Mouse (Mus musculus) liver, postnatal 0 days (tissue): ENCODE measurements around the gene Gid8. TPM values are rescaled to one million over a fixed set of nuclear protein-coding genes. Genes with fewer than 3 reads are reported as not detected.
A peak's percentile ranks its signal among the peaks of the same experiment; 100 is the strongest.

ENCODE experiments used
- ATAC-seq: fragments of 200-750 bp; cut with Nextera tagmentation; 2 replicates; pipeline ENCODE4 v1.8.0; 2017; ENCODE audit warnings: mild to moderate bottlenecking, moderate library complexity
- DNase-seq: peaks from one replicate; pipeline ENCODE4 v3.0.0-alpha.2; 2016
- H3K27ac ChIP-seq: fragments of 300-500 bp; sonication (generic); 2 replicates; pipeline ENCODE4 v1.5.1; 2014; ENCODE audit warnings: antibody characterized with exemption, moderate library complexity, mild to moderate bottlenecking, low read depth
- H3K27me3 ChIP-seq: fragments of 300-500 bp; sonication (generic); 2 replicates; pipeline ENCODE4 v1.6.1; 2014; ENCODE audit warnings: low read length, control low read depth, mixed read lengths; ENCODE audit not compliant: insufficient read depth
- H3K36me3 ChIP-seq: fragments of 300-500 bp; sonication (generic); replicated peaks from 2 replicates; pipeline ENCODE4 v1.6.1; 2014; ENCODE audit warnings: mild to moderate bottlenecking, control low read depth, low read length, moderate library complexity, mixed read lengths; ENCODE audit not compliant: insufficient read depth
- H3K4me1 ChIP-seq: fragments of 300-500 bp; sonication (generic); 2 replicates; pipeline ENCODE4 v1.6.1; 2014; ENCODE audit warnings: antibody characterized with exemption, mild to moderate bottlenecking, control low read depth; ENCODE audit not compliant: insufficient read depth
- H3K4me2 ChIP-seq: fragments of 300-500 bp; sonication (generic); 2 replicates; pipeline ENCODE4 v1.6.1; 2014; ENCODE audit warnings: low read depth, mild to moderate bottlenecking, low read length, moderate library complexity, mixed read lengths
- H3K4me3 ChIP-seq: fragments of 300-500 bp; sonication (generic); 2 replicates; pipeline ENCODE4 v1.5.1; 2014; ENCODE audit warnings: low read depth, low read length
- H3K9ac ChIP-seq: fragments of 300-500 bp; sonication (generic); replicated peaks from 2 replicates; pipeline ENCODE4 v1.6.1; 2014; ENCODE audit warnings: mild to moderate bottlenecking, moderate library complexity
- H3K9me3 ChIP-seq: fragments of 300-500 bp; sonication (generic); 2 replicates; pipeline ENCODE4 v1.6.1; 2016; ENCODE audit warnings: mild to moderate bottlenecking, control low read depth, low read length, mixed read lengths
- CTCF ChIP-seq: sonication (generic); IDR thresholded peaks from 2 replicates; pipeline ENCODE4 v1.5.1; 2016; ENCODE audit warnings: antibody characterized with exemption, low read depth
- EP300 ChIP-seq: IDR thresholded peaks from 2 replicates; pipeline ENCODE4 v1.6.1; 2016; ENCODE audit warnings: antibody characterized with exemption, low read depth, mild to moderate bottlenecking
- WGBS: fragments of 180-500 bp; shearing (Covaris S2); extraction: QIAGEN DNeasy Blood & Tissue Kit; methylation state at CpG from one replicate; pipeline ENCODE4 v1.1.7; 2014; ENCODE audit not compliant: insufficient replicate concordance; 5-methylcytosine and 5-hydroxymethylcytosine counted together
- polyA plus RNA-seq: library from polyadenylated mRNA; unstranded; fragments of >200 nt; fragmentation: Nextera tagmentation; extraction: Ambion mirVana; gene quantifications from 2 replicates; pipeline ENCODE4 v1.2.1, GENCODE M21; 2015

Gene Gid8
- polyA plus RNA-seq, 1 experiment from 2014 or later = 71.3 TPM

GRCm38 (mm10) chr2:180737984-180738383 is 28.1 kb downstream of the Gid8 start:
- Histone ChIP-seq H3K27ac (no peak overlapping the region), H3K9me3 (no peaks in the 10 kb centered on the region)
- 69% methylated on average over 2 of the region's 2 CpGs for WGBS

GRCm38 (mm10) chr2:180740349-180740748 is 30.4 kb downstream of the Gid8 start:
- no peak for DNase-seq
- no peaks in the 10 kb centered on the region for H3K27me3 ChIP-seq
- ATAC-seq = no peak
- no peak overlapping the region for H3K27ac ChIP-seq
- TF ChIP-seq EP300 = no peak
- peak; percentile 26; the same call in 1 of the 2 replicates for TF ChIP-seq CTCF
- H3K36me3 ChIP-seq = peaks cover 5% of the 10 kb centered on the region; the same call in 1 of the 2 replicates
- H3K4me3 ChIP-seq = no peak overlapping the region
- no peaks in the 10 kb centered on the region for H3K4me1 ChIP-seq
- H3K9ac ChIP-seq = no peak overlapping the region
- H3K9me3 ChIP-seq = no peaks in the 10 kb centered on the region
- 41% methylated on average over 3 of the region's 3 CpGs for WGBS
- H3K4me2 ChIP-seq = no peak overlapping the region

More at GRCm38 (mm10) chr2:180737984-180738383, 28.1 kb downstream of the Gid8 start:
- Histone ChIP-seq H3K27me3 (no peaks in the 10 kb centered on the region), H3K4me1 (no peaks in the 10 kb centered on the region), H3K9ac (no peak overlapping the region), H3K4me3 (no peak overlapping the region), H3K4me2 (no peak overlapping the region), H3K36me3 (peaks cover 11% of the 10 kb centered on the region; the same call in 1 of the 2 replicates)
- TF ChIP-seq EP300 (no peak), CTCF (no peak)
- no peak for DNase-seq
- ATAC-seq = no peak

- ATAC-seq (no peak), DNase-seq (no peak)
- 50% methylated on average over 7 of the region's 7 CpGs for WGBS
- Histone ChIP-seq H3K4me1 (no peaks in the 10 kb centered on the region), H3K27me3 (no peaks in the 10 kb centered on the region), H3K36me3 (peaks cover 5% of the 10 kb centered on the region; the same call in 1 of the 2 replicates), H3K27ac (no peak overlapping the region), H3K9ac (no peak overlapping the region), H3K4me2 (no peak overlapping the region), H3K4me3 (no peak overlapping the region), H3K9me3 (no peaks in the 10 kb centered on the region)
- TF ChIP-seq EP300 = no peak
- TF ChIP-seq CTCF = no peak
These were observed 31.5 kb downstream of the Gid8 start for GRCm38 (mm10) chr2:180741421-180741820.

- H3K4me3 ChIP-seq = no peak overlapping the region
- WGBS = 81% methylated on average over 6 of the region's 6 CpGs
- H3K4me1 ChIP-seq = no peaks in the 10 kb centered on the region
- DNase-seq (no peak), ATAC-seq (no peak)
- no peak overlapping the region for H3K9ac ChIP-seq
- no peak for TF ChIP-seq CTCF
- no peak for TF ChIP-seq EP300
- H3K27me3 ChIP-seq = no peaks in the 10 kb centered on the region
- no peaks in the 10 kb centered on the region for H3K9me3 ChIP-seq
- no peak overlapping the region for H3K27ac ChIP-seq
- no peaks in the 10 kb centered on the region for H3K36me3 ChIP-seq
- H3K4me2 ChIP-seq = no peak overlapping the region
These were observed 32.9 kb downstream of the Gid8 start for GRCm38 (mm10) chr2:180742820-180743219.

- Histone ChIP-seq H3K27me3 (no peaks in the 10 kb centered on the region), H3K4me2 (no peak overlapping the region), H3K9me3 (no peaks in the 10 kb centered on the region), H3K4me1 (no peaks in the 10 kb centered on the region), H3K36me3 (no peaks in the 10 kb centered on the region), H3K27ac (no peak overlapping the region), H3K4me3 (no peak overlapping the region), H3K9ac (no peak overlapping the region)
- DNase-seq (no peak), ATAC-seq (no peak)
- TF ChIP-seq EP300 (no peak), CTCF (no peak)
- WGBS = 88% methylated on average over 2 of the region's 2 CpGs
These were observed 33.4 kb downstream of the Gid8 start for GRCm38 (mm10) chr2:180743321-180743720.

- TF ChIP-seq CTCF (peak; percentile 100), EP300 (no peak)
- Histone ChIP-seq H3K27me3 (no peaks in the 10 kb centered on the region), H3K4me1 (no peaks in the 10 kb centered on the region), H3K36me3 (no peaks in the 10 kb centered on the region), H3K4me3 (no peak overlapping the region), H3K9ac (no peak overlapping the region), H3K27ac (no peak overlapping the region), H3K9me3 (no peaks in the 10 kb centered on the region), H3K4me2 (no peak overlapping the region)
- ATAC-seq = peak; percentile 85
- 33% methylated on average over 17 of the region's 17 CpGs for WGBS
- peak; percentile 89 for DNase-seq
These were observed 35.5 kb downstream of the Gid8 start for GRCm38 (mm10) chr2:180745248-180745927.
